Mouse (Mus musculus) CD4-positive, CD25-positive, alpha-beta regulatory T cell, adult 2 months (primary cell): ENCODE results near the gene Sp7.

Source experiments
- DNase-seq: peaks from one replicate; pipeline ENCODE4 v3.0.0-alpha.2; 2012; ENCODE audit warnings: low read depth, low spot score

The Sp7 gene

GRCm38 (mm10) chr15:102366733-102367344 lies at the start of gene Sp7:
Gene Sp7, minus strand, starts transcription at chr15:102367182.
- DNase-seq, result no peak

GRCm38 (mm10) chr15:102413687-102414086 lies 46.7 kb upstream of the Sp7 start:
- no peak for DNase-seq

DNA sequence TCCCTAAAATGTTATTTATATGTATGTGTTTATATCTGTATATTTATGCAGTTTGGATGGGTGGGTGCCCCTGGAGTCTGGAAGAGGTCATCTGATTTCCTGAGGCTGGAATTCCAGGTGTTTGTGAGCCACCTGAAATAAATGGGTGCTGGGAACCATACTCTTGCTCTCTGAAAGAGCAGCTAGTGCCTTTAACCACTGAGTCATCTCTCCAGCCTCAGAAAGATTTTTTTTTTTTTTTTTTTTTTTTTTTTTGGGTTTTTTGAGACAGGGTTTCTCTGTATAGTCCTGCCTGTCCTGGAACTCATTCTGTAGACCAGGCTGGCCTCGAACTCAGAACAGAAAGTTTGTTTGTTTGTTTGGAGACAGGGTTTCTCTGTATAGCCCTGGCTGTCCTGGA lies 44.1 kb upstream of the Sp7 start:
- no peak for DNase-seq

- no peak for DNase-seq
Measured at GRCm38 (mm10) chr15:102409286-102409685, 42.3 kb upstream of the Sp7 start.

DNA sequence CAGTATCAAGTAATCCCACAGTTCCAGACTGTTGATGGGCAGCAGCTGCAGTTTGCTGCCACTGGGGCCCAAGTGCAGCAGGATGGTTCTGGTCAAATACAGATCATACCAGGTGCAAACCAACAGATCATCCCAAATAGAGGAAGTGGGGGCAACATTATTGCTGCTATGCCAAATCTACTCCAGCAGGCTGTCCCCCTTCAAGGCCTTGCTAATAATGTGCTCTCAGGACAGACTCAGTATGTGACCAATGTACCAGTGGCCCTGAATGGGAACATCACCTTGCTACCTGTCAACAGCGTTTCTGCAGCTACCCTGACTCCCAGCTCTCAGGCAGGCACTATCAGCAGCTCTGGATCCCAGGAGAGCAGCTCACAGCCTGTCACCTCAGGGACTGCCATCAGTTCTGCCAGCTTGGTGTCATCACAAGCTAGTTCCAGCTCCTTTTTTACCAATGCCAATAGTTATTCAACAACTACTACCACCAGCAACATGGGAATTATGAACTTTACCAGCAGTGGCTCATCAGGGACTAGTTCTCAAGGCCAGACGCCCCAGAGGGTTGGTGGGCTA lies 41.7 kb upstream of the Sp7 start:
- DNase-seq, result no peak

GRCm38 (mm10) chr15:102407681-102408557 lies 40.9 kb upstream of the Sp7 start:
- no peak for DNase-seq

GRCm38 (mm10) chr15:102406912-102407580 lies 40.1 kb upstream of the Sp7 start:
- DNase-seq, result no peak

DNA sequence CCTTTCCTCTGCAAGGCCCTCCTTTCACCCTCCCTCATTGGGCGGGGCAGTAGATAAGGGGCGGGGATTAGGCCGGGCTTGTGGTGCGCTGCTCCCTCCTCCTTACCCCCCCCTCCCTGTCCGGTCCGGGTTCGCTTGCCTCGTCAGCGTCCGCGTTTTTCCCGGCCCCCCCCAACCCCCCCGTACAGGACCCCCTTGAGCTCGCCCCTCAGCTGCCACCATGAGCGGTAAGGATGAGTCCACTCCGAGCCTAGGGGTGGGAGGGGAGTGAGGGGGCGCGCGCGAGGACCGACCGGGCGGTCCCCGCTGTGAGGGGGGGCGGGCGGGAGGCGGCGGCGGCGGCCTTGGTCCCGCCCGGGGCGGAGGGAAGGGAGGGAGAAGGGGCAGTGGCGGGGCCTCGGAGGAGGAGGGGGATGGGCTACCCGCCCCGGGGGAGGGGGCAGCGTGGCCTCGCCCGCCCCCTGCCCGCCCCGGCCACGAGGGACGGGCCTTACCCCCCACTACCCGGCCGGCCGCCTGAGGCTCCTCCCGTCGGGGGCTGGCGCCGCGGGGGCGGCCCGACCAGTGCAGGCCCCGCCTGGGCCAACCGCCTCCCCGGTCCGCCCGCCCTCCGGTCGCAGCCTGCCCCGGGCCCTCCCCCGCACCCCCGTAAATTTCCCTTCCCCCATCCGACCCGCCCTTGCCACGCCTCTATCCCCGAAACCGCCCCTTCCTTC lies 39.4 kb upstream of the Sp7 start:
- DNase-seq, result peak; percentile 86

GRCm38 (mm10) chr15:102405489-102406195 lies 38.7 kb upstream of the Sp7 start, which contains the start of gene Sp1:
Gene Sp1, plus strand, starts transcription at chr15:102406143.
- DNase-seq, result peak; percentile 99

DNA sequence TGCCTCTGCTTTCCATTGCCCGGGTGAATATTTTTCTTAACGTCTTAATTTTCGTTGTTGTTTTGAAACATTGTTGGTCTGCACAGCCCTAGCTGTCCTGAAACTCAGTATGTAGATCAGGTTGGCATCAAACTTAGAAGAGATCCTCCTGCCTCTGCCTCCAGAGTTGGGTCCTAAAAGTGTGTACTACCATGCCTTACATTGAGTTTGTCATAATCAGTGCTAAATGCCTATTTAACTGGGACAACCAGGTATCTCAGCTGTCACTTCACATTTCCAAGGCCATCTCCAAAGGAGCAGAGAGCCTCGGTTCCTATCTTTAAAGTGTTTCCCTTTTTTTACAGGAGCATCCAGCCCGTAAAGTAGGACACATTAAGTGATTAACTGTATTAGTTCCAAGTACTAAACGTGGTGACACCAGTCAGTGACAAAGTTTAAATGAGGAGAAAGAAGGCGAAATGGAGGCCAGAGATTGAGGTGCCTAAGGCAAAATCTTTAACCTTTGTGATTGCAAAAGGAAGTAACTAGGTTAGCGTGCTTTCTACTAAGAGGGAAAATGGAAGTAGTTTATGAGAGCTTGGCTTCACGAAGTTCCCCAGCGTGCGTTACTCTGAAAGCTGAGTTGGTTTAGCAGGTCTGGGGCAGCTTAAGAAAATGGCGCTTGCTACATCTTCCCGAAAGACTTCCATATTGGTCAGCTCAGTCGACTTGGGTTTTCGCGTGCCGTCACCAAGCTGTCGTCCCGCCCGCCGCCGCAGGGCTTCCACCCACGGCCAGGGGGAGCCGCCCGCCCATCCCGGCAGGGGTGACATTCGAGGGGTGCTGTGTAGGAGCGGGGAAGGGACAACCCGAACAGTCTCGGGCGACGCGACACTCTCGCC lies 37.9 kb upstream of the Sp7 start:
- DNase-seq, result no peak

- DNase-seq, result no peak
Measured at GRCm38 (mm10) chr15:102402210-102402609, 35.2 kb upstream of the Sp7 start.

GRCm38 (mm10) chr15:102401278-102401677 lies 34.3 kb upstream of the Sp7 start:
- no peak for DNase-seq

- no peak for DNase-seq
Measured at GRCm38 (mm10) chr15:102400476-102401045, 33.6 kb upstream of the Sp7 start.

DNA sequence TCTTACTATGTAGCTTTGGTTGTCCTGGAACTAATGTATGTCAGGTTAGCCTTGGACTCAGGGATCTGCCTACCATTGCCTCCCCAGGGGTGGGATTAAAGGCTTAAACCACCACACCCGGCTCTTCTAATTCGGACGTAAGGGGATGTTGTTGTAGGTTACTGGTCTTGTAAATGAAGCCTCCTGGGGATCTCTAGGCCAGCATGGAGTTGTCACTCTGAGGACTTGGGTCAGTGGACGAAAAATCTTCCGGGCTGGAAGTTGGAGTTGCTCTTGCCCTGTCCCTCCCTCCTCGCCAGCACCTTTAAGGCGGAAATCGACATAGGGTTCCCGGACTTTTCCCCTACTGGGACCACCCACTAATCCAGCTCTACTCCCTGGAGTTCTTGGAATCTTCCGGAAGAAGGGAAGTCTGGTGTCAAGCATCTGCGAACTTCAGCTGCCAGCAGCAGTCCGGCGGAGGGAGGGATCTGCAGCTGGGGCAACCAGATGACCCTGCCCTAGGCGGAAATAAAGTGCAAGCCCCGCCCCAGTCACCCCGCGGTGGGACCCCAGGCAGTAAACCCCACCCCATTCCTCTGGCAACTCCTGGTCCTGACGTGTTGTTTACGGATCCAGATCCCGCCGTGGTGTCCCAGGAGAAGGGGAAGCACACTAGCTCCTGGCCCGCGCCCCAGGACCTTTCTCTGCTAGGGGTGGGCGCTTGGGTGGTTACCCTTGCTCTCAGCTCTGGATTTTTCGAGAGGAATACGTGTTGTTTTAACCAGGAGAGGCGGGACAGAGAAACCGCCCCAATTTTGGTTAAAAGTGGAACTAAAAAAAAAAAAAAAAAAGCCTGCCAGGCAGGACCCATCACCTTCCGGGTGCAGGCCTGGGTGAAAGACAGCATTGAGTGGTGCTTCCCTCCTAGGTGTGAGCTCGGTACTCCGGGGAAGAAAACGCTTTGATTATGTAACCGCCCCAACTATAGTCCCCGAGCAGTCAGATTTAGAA lies 32.5 kb upstream of the Sp7 start:
- peak; percentile 73 for DNase-seq

DNA sequence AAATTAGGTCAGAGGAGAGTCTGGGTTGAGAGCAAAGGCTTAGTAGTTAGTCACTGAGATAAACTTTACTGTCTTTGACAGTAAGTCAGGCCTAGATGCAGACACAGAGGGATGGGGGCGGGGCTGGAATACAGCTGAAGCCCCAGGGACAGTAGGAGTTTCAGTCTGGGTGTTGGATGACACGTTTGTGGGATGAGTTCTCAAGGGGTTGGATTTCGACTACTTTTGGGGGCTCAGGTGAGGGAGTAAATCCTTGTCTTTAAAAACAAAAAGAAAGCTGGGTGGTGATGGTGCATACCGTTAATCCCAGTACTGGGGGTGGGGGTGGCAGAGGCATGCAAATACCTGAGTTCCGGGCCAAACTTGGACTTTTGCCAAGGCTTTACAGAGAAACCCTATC lies 31.6 kb upstream of the Sp7 start:
- DNase-seq, result no peak

DNA sequence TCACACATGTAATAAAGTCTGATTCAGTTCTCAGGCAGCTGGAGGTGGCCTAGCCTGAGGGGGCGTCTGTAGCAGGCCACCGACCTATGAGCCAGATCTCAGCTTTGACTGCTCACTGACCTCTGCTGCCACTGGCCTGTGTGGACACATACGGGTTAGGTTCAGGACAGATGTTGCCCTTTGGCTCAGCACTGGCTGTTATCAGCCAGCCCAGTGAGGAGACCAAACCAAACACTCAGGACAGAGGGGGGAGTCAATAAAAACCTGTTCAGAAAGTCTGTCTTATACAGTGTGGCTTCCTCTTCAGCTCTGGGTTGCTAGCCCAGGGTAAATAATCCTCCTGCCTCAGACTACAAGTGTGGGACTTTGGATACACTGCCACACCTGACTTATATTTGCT lies 28.1 kb upstream of the Sp7 start:
- DNase-seq, result no peak

DNA sequence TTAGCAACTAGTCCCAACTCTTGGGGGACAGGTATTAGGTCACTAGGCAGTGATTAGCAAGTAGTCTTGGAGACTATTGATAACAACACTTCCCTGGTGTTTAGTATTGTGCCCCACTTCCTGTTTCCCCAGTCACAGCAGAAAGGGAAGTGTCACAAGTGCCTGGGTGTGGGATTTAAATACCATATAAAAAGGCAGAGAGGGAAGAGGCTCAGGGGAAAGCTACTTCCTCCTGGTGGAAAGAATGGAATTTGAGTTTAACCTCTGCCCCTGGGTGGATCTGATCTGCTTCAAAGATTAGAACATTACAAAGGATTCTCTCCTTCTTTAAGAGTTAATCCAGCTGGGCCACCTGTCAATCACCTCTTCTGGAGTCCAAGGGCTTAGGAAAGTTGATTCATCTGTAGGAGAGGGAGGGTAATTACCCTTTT lies 26.6 kb upstream of the Sp7 start:
- no peak for DNase-seq

GRCm38 (mm10) chr15:102392520-102392919 lies 25.5 kb upstream of the Sp7 start:
- DNase-seq, result no peak
